Mouse (Mus musculus) embryo, embryonic 11 days (tissue): ENCODE results near the gene Siah2.
A peak's percentile ranks its signal among the peaks of the same experiment; 100 is the strongest.

Experiments used
- DNase-seq: peaks from one replicate; pipeline ENCODE4 v3.0.0-alpha.2; 2015

Gene Siah2

DNA sequence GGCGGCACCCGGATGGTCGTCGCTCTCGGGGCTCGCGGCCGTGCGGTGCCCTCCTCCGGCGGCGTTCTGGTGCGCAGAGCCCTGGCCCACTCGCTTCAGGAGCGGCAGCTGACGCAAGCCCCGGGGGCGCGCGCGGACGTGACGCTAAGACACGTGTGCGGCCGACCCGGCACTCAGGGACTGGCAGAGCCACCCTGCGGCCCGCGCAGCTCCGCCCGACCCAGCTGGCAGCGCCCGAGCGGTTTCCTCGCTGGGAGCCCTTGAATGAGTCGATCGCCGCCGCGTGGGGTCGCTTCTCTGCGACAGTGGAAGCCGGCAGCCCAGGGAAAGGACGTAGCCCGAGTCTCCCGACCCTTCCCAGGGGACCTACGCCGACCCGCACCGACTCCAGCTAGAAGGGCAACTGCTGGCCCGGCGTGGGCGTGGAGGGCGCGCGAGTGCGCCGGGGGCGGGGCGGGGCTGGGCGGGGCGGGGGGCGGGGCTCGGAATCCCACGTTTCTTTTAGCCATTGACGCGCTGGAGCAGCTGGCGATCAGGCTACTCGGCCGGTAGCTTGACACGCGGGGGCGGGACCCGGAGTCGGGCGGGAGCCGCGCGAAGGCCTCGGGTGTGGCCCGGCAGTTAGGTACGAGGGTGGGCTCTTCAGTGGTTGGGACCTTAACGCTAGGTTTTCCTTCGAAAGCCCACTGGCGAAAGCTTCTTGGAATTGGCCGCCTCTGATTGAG lies at the start of gene Siah2:
Gene Siah2 (minus strand): TSS at position 404 of the 725 bp plus-strand sequence.
- peak; percentile 92 for DNase-seq

- DNase-seq = no peak
Measured at GRCm38 (mm10) chr3:58739536-58739935, 47.3 kb upstream of the Siah2 start.

GRCm38 (mm10) chr3:58738346-58739089 lies 46.3 kb upstream of the Siah2 start:
- DNase-seq = no peak

GRCm38 (mm10) chr3:58731520-58731919 lies 39.3 kb upstream of the Siah2 start:
- DNase-seq = peak; percentile 32

- no peak for DNase-seq
Measured at GRCm38 (mm10) chr3:58730580-58730979, 38.4 kb upstream of the Siah2 start.

- no peak for DNase-seq
Measured at GRCm38 (mm10) chr3:58729549-58729948, 37.3 kb upstream of the Siah2 start.

- DNase-seq = no peak
Measured at GRCm38 (mm10) chr3:58727601-58728000, 35.4 kb upstream of the Siah2 start.

- DNase-seq = peak; percentile 73
Measured at GRCm38 (mm10) chr3:58727012-58727411, 34.8 kb upstream of the Siah2 start.

DNA sequence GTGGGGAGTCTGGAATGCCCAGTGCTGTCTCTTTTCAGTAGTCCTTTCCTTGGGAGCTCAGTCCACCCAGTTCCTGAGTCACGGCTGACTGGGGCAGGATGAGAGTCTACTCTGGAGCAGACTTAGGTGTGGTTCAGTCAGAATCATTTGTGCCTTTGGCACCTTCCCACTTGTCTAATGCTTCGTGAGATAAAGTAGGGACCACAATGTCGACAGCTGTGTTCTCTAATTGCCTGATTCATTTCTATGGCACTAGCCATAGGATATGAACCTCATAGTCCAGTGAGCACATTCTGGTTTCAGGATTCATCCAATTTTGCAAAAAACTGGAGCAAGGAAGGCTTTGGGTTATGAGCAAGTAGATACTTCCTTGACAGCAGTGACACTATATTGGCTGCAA lies 34.2 kb upstream of the Siah2 start:
- DNase-seq = no peak

DNA sequence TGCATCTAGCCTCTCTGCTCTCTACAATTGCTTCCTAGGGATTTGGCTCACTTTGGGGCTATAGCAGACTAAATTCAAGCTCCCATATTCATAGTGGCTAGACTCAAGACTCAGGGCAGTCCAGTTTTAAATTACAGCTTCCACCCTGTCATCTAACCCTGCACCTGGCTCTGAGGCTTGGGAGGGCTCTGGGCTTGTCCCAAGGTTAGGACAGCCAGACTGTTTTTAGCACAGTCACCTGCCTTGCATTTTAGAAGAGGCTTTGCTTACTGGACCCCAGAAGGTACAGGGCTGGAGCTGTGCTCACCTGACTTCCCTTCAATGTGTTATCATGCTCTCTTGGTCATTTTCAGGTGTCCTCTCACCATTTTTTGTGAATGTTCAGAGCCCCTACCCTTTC lies 32.6 kb upstream of the Siah2 start:
- DNase-seq = no peak

GRCm38 (mm10) chr3:58723656-58724055 lies 31.5 kb upstream of the Siah2 start:
- no peak for DNase-seq

DNA sequence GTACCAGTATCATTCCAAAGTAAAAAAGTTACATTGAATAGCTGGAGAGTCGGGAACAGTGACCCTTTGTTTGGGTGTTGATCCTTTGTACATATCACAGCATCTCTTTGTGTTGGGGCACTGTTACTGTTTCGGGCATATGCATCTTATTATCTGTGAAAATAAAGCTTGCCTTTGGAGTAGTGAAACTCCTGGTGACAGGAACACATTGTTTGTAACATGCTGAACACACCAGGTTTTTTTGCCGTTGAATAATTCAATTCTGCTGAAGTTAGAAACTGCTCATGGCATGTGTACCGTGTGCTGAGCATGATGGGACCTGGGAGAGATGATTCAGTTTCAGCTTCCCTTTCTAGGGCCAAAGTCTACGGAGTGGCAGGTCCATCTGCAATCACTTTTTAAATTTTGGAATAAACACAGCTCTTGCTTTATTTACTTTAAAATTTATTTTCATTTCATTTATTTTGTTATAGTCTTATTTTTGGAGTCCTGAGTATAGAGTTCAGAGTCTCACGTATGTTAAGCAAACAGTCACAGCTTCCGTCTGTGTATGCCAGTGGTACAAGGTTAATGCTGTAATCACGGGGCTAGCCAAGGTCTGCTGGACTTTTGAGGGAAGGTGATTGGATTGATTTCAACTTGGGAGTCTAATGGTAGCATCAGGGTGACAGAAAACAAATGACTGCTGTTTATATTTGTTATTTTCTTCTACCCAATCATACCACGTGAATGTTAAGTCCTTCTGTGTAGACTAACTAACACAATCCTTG lies 27.4 kb upstream of the Siah2 start:
- no peak for DNase-seq

DNA sequence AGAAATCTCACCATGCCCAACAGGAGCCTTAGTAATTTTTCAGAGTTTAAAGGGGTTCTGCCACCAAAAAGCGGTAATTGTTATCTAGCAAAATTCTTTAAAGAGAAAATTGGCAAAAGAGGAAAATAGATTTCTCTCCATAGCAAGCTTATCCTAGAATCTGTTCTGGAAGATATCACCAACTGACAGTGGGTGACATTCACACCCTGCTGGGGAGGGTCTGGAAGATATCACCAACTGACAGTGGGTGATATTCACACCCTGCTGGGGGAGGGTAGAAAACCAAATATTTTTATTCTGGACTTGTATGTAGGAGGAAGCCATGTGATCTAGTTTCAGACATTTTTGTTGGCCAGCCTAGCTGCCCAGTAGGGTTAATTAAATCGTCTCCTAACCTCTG lies 24.5 kb upstream of the Siah2 start:
- DNase-seq = no peak

- no peak for DNase-seq
Measured at GRCm38 (mm10) chr3:58714767-58715166, 22.6 kb upstream of the Siah2 start.

DNA sequence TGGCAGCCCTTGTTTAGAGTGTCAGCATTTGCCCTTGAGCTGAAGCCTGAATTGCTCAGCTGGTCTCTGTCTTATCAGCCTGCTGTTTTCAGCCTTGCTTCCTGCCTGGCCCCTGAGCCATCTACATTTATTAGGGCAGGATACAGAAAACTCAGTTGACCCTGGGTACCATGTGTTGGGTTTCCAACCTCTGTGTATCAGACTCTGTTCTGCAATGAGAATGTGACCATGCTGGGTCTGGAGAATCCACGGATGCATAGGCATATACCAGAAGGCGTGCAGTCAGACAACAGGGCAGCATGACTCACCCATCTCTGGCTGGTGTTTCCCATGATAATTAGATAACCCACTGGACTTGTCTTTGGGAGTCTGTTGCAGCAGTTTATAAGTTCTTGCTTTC lies 21.8 kb upstream of the Siah2 start:
- no peak for DNase-seq

GRCm38 (mm10) chr3:58713191-58713590 lies 21.0 kb upstream of the Siah2 start:
- DNase-seq = no peak

DNA sequence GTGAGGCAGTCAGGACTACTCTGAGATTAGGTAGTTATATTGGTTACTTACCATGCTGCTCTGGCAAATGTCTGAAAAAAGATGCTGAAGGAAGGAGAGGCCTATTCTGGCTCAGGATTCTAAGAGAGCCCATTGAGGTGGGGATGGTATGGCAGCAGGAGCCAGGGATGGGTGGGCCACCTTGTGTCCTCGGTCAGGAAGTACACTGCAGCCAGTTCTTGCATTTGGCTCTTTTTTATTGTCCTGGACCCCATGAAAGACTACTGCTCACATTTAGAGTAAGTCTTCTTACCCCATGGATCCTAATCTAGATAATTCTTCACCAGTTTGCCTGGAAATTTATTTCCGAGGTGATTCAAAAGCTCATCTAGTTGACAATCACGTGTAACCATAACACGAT lies 12.3 kb upstream of the Siah2 start:
- no peak for DNase-seq

DNA sequence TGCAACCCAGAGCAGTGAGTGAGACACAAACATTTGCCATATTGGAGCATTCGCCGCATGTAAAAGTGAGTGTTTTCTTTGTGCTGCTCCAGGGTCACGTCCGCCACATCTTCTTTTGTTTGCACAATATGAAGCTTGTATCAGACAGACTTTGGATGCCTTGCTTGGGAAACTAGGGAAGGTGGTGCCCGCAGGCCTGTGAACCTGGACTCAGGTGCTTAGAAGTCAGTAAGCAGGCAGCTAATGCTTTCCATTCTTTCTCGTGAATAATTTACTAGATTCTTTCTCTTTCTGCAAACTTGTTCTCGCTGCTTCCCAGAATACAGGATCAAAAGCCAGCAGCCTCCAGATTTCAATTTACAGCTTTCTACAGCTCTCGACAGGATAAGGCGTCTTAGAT lies 11.5 kb upstream of the Siah2 start:
- no peak for DNase-seq

DNA sequence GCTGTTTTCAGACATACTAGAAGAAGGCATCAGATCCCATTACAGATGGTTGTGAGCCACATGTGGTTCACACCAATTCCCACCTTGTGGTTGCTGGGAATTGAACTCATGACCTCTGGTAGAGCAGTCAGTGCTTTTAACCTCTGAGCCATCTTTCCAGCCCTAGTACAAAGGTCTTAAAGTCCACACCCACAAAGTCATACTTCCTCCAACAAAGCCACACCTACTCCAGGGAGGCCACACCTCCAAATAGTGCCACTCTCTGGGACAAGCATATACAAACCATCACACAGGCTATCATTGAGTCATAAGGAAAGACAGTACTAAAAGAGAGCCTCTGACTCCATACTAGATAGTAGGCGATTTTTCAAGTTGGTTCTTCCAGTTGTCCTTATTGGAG lies 10.1 kb upstream of the Siah2 start:
- no peak for DNase-seq

DNA sequence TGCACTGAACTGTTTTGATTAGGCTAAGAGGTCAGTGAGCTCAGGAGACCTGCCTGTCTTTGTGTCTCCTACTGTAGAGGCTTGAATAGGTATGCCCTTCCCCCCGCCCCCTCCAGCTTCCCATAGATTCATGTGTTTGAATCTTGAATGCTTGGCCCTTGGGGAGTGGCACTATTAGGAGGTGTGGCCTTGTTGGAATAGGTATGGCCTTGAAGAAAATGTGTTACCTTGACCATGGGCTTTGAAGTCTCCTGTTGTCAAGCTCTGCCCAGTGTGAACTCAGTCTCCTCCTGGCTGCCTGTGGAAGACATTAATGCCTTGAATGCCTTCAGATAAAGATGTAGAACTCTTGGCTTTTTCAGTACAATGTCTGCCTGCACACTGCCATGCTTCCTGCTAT lies 9.2 kb upstream of the Siah2 start:
- DNase-seq = no peak

DNA sequence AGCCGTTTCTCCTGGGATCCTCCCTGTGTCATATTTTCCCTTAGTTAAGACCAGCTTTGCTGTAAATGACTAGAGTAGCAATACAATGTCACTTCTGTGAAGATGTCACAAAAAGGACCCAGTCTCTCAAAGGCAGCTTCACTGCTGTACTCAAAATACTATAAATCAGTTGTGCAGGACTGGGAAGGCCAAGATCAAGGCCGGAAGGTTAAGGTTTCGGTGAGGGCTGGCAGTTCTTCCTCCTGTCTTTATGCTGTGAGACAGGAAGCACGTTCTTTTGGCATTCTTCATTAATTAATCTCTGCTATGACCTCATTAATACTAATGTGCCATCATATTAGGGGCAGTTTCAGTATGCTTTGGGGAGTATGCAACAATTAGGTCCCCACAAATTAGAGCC lies 5.7 kb upstream of the Siah2 start:
- no peak for DNase-seq

- DNase-seq = no peak
Measured at GRCm38 (mm10) chr3:58696806-58697205, 4.6 kb upstream of the Siah2 start.

DNA sequence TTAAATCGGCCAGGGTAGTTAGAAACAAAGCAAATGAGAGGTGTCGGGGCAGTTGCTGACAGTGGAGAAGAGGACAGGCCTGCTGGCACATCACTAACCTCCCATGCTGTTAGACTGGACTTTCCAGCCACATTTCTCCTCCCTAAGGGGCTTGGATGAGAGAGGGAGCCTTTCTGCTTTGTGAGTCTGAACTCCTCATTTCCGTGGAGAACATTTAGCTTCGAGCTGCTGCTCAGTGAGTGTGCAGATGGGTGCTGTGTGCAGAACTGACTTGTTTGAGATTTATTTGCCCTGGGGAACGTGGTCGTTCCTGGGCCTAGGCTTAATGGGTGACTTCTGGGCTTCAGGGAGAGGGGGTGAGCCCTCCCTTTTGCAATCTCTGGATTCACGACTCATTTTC lies 3.3 kb upstream of the Siah2 start:
- DNase-seq = no peak

- no peak for DNase-seq
Measured at GRCm38 (mm10) chr3:58695044-58695443, 2.8 kb upstream of the Siah2 start.
